Mouse (Mus musculus) spleen, adult 2 months (tissue): ENCODE results near the gene Acox1. TPM values are rescaled to one million over a fixed set of nuclear protein-coding genes. Genes with fewer than 3 reads are reported as not detected.

ENCODE experiments used
- DNase-seq, 2 experiments: peaks; one replicate each; pipeline versions ENCODE4 v3.0.0 to v3.0.0-alpha.2; 2012 to 2021; ENCODE audit warnings: low spot score in 2 of 2, low read depth in 1 of 2
- H3K27ac ChIP-seq: fragments of 200-500 bp; 2 replicates; pipeline ENCODE4 v1.5.1; 2012; ENCODE audit warnings: low read length, inconsistent platforms; ENCODE audit not compliant: insufficient read depth
- H3K27me3 ChIP-seq: fragments of 200-500 bp; 2 replicates; pipeline ENCODE4 v1.6.1; 2012; ENCODE audit warnings: mild to moderate bottlenecking, moderate library complexity, low read length, inconsistent platforms; ENCODE audit not compliant: control insufficient read depth, insufficient read depth
- H3K36me3 ChIP-seq: fragments of 200-500 bp; 2 replicates; pipeline ENCODE4 v1.6.1; 2012; ENCODE audit warnings: mild to moderate bottlenecking, low read length, inconsistent platforms; ENCODE audit not compliant: control insufficient read depth, insufficient read depth
- H3K4me1 ChIP-seq: fragments of 200-500 bp; 2 replicates; pipeline ENCODE4 v1.6.1; 2011; ENCODE audit warnings: inconsistent platforms; ENCODE audit not compliant: control insufficient read depth, insufficient read depth, insufficient read length
- H3K4me3 ChIP-seq: fragments of 200-500 bp; 2 replicates; pipeline ENCODE4 v1.5.1; 2011; ENCODE audit warnings: mild to moderate bottlenecking, inconsistent platforms; ENCODE audit not compliant: insufficient read depth, insufficient read length; ENCODE audit errors: extremely low read depth
- CTCF ChIP-seq: fragments of 200-500 bp; IDR thresholded peaks from 2 replicates; pipeline ENCODE4 v1.5.1; 2011; ENCODE audit warnings: mild to moderate bottlenecking, inconsistent platforms; ENCODE audit not compliant: insufficient read depth, insufficient read length, insufficient replicate concordance; ENCODE audit errors: extremely low read depth
- POLR2A ChIP-seq: fragments of 200-500 bp; IDR thresholded peaks from 2 replicates; pipeline ENCODE4 v1.6.1; 2011; ENCODE audit warnings: low read depth, low read length, inconsistent platforms
- WGBS: fragments of 180-500 bp; shearing (Covaris S2); methylation state at CpG from one replicate; pipeline ENCODE4 v1.1.7; 2018; 5-methylcytosine and 5-hydroxymethylcytosine counted together
- polyA plus RNA-seq: library from polyadenylated mRNA; depleted of rRNA; stranded (reverse); fragments of >200 nt; gene quantifications from 2 replicates; pipeline ENCODE4 v1.2.3, GENCODE M21; 2012

The Acox1 gene
- polyA plus RNA-seq, 1 experiment, result 12.9 TPM

DNA sequence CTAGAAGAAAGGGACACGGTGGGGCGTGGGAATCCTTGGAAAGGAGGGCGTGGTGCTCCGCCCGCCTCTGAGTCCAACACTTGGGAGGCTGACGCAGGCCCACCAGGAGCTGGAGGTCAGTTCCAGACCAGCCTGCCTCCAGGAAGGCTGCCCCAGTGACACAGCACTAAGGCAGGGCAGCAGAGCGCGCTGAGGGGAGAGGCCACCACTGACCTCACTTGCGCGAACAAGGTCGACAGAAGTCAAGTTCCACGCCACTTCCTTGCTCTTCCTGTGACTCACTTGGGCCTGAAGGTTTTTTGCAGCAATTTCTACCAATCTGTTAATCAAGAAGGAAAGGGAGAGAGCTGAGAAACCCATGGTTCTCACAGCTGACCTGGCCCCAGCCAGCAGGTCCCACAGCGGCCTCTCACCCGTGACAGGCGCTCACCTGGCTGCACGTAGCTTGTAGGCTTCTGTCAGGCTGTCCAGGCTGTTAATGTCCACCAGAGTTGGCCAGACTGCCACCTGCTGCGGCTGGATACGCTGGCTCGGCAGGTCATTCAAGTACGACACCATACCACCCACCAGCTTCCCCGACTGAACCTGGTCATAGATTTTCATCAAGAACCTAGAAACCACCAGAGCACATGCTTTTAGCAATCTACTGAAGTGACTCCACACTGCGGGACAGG lies 23.9 kb downstream of the Acox1 start:
- no peak for TF ChIP-seq POLR2A
- no peak for TF ChIP-seq CTCF
- Histone ChIP-seq H3K4me1 (no peaks in the 10 kb centered on the region), H3K27me3 (no peaks in the 10 kb centered on the region), H3K4me3 (no peak overlapping the region), H3K36me3 (peaks cover 30% of the 10 kb centered on the region), H3K27ac (no peak overlapping the region)
- no peak for DNase-seq
- WGBS, result 89% methylated on average over 22 of the region's 22 CpGs

GRCm38 (mm10) chr11:116171959-116172358 lies 26.9 kb downstream of the Acox1 start:
- no peaks in the 10 kb centered on the region for H3K27me3 ChIP-seq
- H3K27ac ChIP-seq, result no peak overlapping the region
- peaks cover 19% of the 10 kb centered on the region for H3K36me3 ChIP-seq
- no peaks in the 10 kb centered on the region for H3K4me1 ChIP-seq
- no peak overlapping the region for H3K4me3 ChIP-seq
- DNase-seq, result no peak
- TF ChIP-seq POLR2A (no peak), CTCF (no peak)
- WGBS, result 86% methylated on average over 2 of the region's 2 CpGs

- H3K27ac ChIP-seq, result no peak overlapping the region
- no peak for TF ChIP-seq CTCF
- TF ChIP-seq POLR2A, result no peak
- 84% methylated on average over 5 of the region's 5 CpGs for WGBS
- no peaks in the 10 kb centered on the region for H3K4me1 ChIP-seq
- no peaks in the 10 kb centered on the region for H3K27me3 ChIP-seq
- DNase-seq, result no peak
- no peak overlapping the region for H3K4me3 ChIP-seq
- peaks cover 19% of the 10 kb centered on the region for H3K36me3 ChIP-seq
Observed at GRCm38 (mm10) chr11:116170003-116170800, 28.6 kb downstream of the Acox1 start.

DNA sequence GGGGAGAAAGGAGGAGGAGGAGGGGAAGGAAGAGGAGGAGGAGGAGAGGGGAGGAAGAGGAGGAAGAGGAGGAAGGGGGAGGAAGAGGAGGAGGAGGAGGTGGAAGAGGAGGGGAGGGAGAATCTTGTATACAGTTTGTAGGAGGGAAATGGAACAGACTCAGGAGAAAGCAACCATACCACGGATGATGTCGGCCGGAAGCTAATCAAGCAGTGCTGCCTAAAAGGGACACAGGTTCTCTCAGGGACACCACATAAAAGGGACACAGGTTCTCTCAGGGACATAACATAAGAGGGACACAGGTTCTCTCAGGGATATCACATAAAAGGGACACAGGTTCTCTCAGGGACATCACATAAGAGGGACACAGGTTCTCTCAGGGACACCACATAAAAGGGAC lies 29.6 kb downstream of the Acox1 start:
- DNase-seq, result no peak
- H3K36me3 ChIP-seq, result peaks cover 12% of the 10 kb centered on the region
- 86% methylated on average over 3 of the region's 3 CpGs for WGBS
- no peak overlapping the region for H3K27ac ChIP-seq
- H3K27me3 ChIP-seq, result no peaks in the 10 kb centered on the region
- H3K4me3 ChIP-seq, result no peak overlapping the region
- H3K4me1 ChIP-seq, result no peaks in the 10 kb centered on the region
- TF ChIP-seq POLR2A (no peak), CTCF (no peak)

- TF ChIP-seq POLR2A, result peak; percentile 35; the same call in 1 of the 2 replicates
- no peak for TF ChIP-seq CTCF
Observed at GRCm38 (mm10) chr11:116167884-116168439, 30.9 kb downstream of the Acox1 start, which contains the start of gene Fbf1. Gene Fbf1, minus strand, starts transcription at chr11:116168166.

DNA sequence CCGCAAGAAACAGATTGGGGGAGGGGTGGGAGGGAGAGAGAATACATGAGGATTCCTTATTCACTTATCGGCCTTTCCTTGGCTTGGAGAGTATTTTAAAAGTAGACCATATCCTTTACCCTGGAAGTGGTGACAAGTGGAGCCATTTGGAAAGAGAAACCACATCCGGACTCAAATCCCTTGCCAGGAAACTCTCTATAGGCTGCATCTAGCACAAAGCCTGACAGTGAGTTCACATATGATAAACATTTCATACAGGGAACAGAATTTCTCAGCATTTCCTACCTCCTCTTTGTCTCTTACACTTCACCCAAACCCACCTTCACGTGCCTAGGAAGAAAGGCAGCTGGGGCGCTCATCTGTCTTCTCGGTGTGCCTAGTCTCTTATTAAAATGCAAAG lies 31.6 kb downstream of the Acox1 start:
- peak overlapping the region; percentile 76 for H3K4me3 ChIP-seq
- DNase-seq, result no peak
- TF ChIP-seq POLR2A, result no peak
- no peak for TF ChIP-seq CTCF
- 21% methylated on average over 6 of the region's 6 CpGs for WGBS
- H3K27ac ChIP-seq, result no peak overlapping the region
- H3K4me1 ChIP-seq, result no peaks in the 10 kb centered on the region
- H3K36me3 ChIP-seq, result peaks cover 1% of the 10 kb centered on the region; the same call in 1 of the 2 replicates
- H3K27me3 ChIP-seq, result no peaks in the 10 kb centered on the region

More at GRCm38 (mm10) chr11:116167884-116168439, 30.9 kb downstream of the Acox1 start, which contains the start of gene Fbf1:
- Histone ChIP-seq H3K27me3 (no peaks in the 10 kb centered on the region), H3K27ac (peak within 1 kb of the TSS; percentile 17; the same call in 1 of the 2 replicates), H3K4me1 (no peaks in the 10 kb centered on the region), H3K36me3 (peaks cover 6% of the 10 kb centered on the region), H3K4me3 (peak within 1 kb of the TSS; percentile 76)
- under 1% methylated on average over 40 of the region's 40 CpGs for WGBS
- peak; percentile 73 to 94 for DNase-seq

DNA sequence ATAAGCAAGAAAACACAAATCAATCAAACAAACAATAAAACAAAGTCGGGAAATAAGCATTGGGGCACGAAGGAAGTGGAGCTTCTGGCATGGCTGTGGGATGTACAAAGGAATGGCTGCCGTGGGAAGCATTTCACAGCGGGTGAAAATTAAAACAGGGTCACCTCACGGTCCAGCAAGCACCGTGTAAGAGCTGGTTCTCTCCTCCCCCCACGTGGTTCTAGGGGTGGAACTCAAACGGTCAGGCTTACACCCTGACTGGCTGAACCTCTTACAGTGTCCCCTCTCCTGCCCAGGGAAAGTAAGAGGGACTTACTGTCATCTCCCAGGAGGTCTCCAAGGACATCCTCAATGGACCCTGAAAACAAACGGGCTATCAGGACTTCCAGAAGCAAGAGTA lies 35.8 kb downstream of the Acox1 start:
- Histone ChIP-seq H3K4me1 (no peaks in the 10 kb centered on the region), H3K27me3 (no peaks in the 10 kb centered on the region), H3K4me3 (no peak overlapping the region), H3K36me3 (no peaks in the 10 kb centered on the region), H3K27ac (no peak overlapping the region)
- no peak for DNase-seq
- WGBS, result 74% methylated on average over 9 of the region's 9 CpGs
- TF ChIP-seq POLR2A, result no peak
- no peak for TF ChIP-seq CTCF
